Mouse (Mus musculus) G1E (cell line): Measurements from ENCODE around the gene Pomt1. TPM values are rescaled to one million over a fixed set of nuclear protein-coding genes. Genes with fewer than 3 reads are reported as not detected.

Experiments used
- ATAC-seq: 2 replicates; pipeline ENCODE4 v1.8.0; 2016; ENCODE audit warnings: mild to moderate bottlenecking; ENCODE audit not compliant: insufficient number of reproducible peaks, poor library complexity, low FRiP score, severe bottlenecking; ENCODE audit errors: extremely low read depth
- DNase-seq: peaks from one replicate; pipeline ENCODE4 v3.0.0; 2012; ENCODE audit warnings: low spot score
- H3K27me3 ChIP-seq: 2 replicates; pipeline ENCODE4 v1.6.1; 2012; ENCODE audit warnings: mild to moderate bottlenecking, low read length, inconsistent platforms; ENCODE audit not compliant: insufficient read depth
- H3K36me3 ChIP-seq: replicated peaks from 2 replicates; pipeline ENCODE3; 2012; ENCODE audit warnings: mild to moderate bottlenecking, inconsistent platforms
- H3K4me1 ChIP-seq: 2 replicates; pipeline ENCODE4 v1.6.1; 2012; ENCODE audit warnings: low read depth, low read length, inconsistent platforms, mixed read lengths; ENCODE audit not compliant: insufficient read depth
- H3K4me3 ChIP-seq: 2 replicates; pipeline ENCODE4 v1.5.1; 2012; ENCODE audit warnings: low read depth, mild to moderate bottlenecking, inconsistent platforms, low read length, moderate library complexity, mixed read lengths
- H3K9me3 ChIP-seq: replicated peaks from 2 replicates; pipeline ENCODE4 v1.6.1; 2012; ENCODE audit warnings: inconsistent platforms
- CTCF ChIP-seq: IDR thresholded peaks from 2 replicates; pipeline ENCODE4 v1.5.1; 2012; ENCODE audit warnings: low read depth, low read length, inconsistent platforms, mixed read lengths
- GATA1 ChIP-seq: IDR thresholded peaks from 2 replicates; pipeline ENCODE4 v1.6.1; 2012; ENCODE audit warnings: borderline replicate concordance, low read length, inconsistent platforms, mixed read lengths
- GATA2 ChIP-seq: IDR thresholded peaks from 2 replicates; pipeline ENCODE4 v1.6.1; 2012; ENCODE audit warnings: low read depth, low read length, inconsistent platforms, borderline replicate concordance
- POLR2AphosphoS5 ChIP-seq: IDR thresholded peaks from 2 replicates; pipeline ENCODE4 v1.6.1; 2012; ENCODE audit warnings: low read depth, low read length, inconsistent platforms; ENCODE audit not compliant: insufficient replicate concordance
- TAL1 ChIP-seq: conservative IDR thresholded peaks from 2 replicates; pipeline ENCODE4 v1.6.1; 2012; ENCODE audit warnings: low read depth, low read length, inconsistent platforms, mixed read lengths
- polyA plus RNA-seq: library from polyadenylated mRNA; stranded (reverse); fragments of >175 nt; gene quantifications from 2 replicates; pipeline ENCODE4 v1.2.3, GENCODE M21; 2012
- total RNA-seq, 2 experiments: library from RNA; stranded (forward) in 1 of 2; stranded (reverse) in 1 of 2; fragments of 200-1000 nt in 1 of 2; fragments of >200 nt in 1 of 2; fragmentation: Nextera tagmentation in 1 of 2; gene quantifications; 2 replicates each; pipeline ENCODE4 v1.2.3; 2014 to 2017

The Pomt1 gene
- total and polyA plus RNA-seq, 3 experiments: 12.3 to 31.8 (median 15.0) TPM

DNA sequence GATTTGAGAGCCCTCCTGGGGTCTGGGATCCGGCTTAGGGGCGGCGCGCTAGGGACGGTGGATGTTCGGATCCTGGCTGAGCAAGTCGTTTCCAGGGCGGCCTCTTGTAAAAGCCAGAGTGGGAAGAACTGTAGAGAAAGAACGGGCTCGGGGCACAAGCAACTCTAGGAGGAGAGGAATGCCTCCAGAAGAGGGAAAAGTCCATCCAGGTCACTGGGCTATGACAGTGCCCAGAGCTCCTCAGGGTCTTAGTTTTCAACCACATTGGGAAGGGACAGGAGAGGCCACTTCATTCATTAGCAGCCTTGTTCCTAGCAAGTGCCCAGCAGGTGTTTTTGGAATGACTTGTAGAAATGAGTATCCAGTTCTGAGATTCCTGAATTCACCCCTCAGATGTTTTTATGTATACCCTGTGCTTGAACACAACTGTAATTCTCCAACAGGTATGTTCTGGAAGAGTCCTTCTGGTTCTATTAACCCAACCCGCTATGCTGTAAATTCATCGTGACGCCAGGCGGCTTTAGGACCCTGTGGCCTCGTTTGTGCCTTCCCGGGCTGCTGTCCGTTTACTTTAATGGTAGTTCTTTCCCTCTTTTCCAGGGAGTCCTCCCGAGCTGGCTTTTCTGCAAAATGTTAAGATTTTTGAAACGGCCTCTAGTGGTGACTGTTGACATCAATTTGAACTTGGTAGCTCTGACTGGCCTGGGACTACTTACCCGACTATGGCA is 534 bp downstream of the Pomt1 start:
- ATAC-seq (no peak), DNase-seq (peak; percentile 65)
- no peak for TF ChIP-seq TAL1
- no peak for TF ChIP-seq GATA1
- TF ChIP-seq CTCF: no peak
- no peak for TF ChIP-seq GATA2
- TF ChIP-seq POLR2AphosphoS5: no peak
- no peaks in the 10 kb centered on the region for H3K27me3 ChIP-seq
- H3K9me3 ChIP-seq: no peaks in the 10 kb centered on the region
- H3K4me3 ChIP-seq: peak overlapping the region; percentile 79
- H3K36me3 ChIP-seq: peaks cover 72% of the 10 kb centered on the region
- peaks cover 32% of the 10 kb centered on the region for H3K4me1 ChIP-seq

DNA sequence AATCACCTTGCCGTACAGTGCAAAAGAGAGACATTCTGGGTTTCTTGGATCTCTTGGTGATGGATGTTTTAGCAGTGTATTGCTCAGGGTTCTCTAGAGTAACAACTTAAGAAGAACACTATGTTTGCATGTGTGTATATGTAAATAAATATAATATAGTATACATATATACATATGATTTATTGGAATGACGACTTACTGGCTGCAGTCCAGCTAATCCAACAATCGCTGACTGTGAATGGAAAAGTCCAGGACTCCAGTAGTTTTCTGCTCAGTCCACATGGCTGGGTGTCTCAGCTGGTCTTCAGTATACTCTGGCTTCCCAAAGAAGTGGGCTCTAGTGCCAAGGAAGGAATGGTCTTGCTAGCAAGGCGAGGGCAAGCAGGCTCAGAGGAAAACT is 1.2 kb downstream of the Pomt1 start:
- H3K4me1 ChIP-seq: peaks cover 32% of the 10 kb centered on the region
- ATAC-seq (no peak), DNase-seq (no peak)
- H3K4me3 ChIP-seq: peak overlapping the region; percentile 79
- no peaks in the 10 kb centered on the region for H3K27me3 ChIP-seq
- H3K36me3 ChIP-seq: peaks cover 73% of the 10 kb centered on the region
- H3K9me3 ChIP-seq: no peaks in the 10 kb centered on the region
- TF ChIP-seq CTCF (no peak), GATA1 (no peak), TAL1 (no peak), POLR2AphosphoS5 (no peak), GATA2 (no peak)

DNA sequence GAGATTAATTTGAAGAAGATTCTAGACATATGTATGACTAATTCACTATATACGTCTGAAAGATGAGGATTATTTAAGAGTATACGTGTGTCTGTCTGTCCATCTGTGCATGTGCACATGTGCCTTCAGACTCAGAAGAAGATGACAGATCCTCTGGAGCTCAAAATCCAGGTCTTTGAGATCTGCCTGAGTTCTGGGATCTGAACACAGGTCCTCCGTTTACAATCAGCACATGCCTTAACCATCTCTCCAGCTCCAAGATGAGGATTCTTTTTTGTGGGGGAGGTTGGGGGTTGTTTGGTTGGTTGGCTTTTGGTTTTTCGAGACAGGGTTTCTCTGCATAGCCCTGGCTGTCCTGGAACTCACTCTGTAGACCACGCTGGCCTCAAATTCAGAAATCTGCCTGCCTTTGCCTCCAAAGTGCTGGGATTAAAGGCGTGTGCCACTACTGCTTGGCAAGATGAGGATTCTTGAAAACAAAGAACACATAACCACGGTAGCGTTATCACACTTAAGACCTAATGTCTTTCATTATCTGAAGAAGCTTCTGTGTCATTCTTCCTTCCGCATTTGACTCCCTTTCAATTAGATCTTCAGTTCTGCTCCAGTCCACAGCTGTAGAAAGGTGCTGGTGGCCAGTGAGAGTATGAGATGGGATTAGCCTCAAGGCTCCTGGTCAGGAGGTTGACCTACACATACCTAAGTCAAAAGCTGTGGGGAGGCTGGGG is 2.5 kb downstream of the Pomt1 start:
- DNase-seq (no peak), ATAC-seq (no peak)
- TF ChIP-seq TAL1 (no peak), POLR2AphosphoS5 (no peak), GATA2 (no peak), GATA1 (no peak), CTCF (no peak)
- H3K36me3 ChIP-seq: peaks cover 73% of the 10 kb centered on the region
- peaks cover 32% of the 10 kb centered on the region for H3K4me1 ChIP-seq
- H3K4me3 ChIP-seq: no peak overlapping the region
- no peaks in the 10 kb centered on the region for H3K27me3 ChIP-seq
- no peaks in the 10 kb centered on the region for H3K9me3 ChIP-seq

DNA sequence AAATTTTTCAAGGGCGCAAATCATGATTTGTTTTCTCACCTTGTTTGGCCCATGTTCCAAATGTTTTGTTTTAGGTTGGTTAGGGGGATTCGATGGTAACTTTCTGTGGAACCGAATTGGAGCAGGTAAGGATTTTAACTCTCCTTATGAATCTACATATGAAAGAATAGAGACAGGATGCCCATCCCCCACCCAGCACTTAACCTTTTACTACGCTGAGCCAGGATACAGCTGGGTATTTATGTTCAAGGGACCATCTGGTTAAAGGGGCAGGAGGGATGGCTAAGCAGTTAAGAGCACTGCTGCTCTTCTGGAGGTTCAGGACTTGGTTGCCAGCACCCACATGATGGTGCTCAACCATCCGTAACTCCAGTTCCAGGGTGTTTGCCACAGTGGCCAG is 4.2 kb downstream of the Pomt1 start:
- Histone ChIP-seq H3K27me3 (no peaks in the 10 kb centered on the region), H3K4me1 (peaks cover 26% of the 10 kb centered on the region), H3K9me3 (no peaks in the 10 kb centered on the region), H3K4me3 (no peak overlapping the region), H3K36me3 (peaks cover 75% of the 10 kb centered on the region)
- TF ChIP-seq GATA2: no peak
- no peak for TF ChIP-seq TAL1
- no peak for TF ChIP-seq GATA1
- TF ChIP-seq CTCF: no peak
- TF ChIP-seq POLR2AphosphoS5: no peak
- no peak for ATAC-seq
- no peak for DNase-seq

DNA sequence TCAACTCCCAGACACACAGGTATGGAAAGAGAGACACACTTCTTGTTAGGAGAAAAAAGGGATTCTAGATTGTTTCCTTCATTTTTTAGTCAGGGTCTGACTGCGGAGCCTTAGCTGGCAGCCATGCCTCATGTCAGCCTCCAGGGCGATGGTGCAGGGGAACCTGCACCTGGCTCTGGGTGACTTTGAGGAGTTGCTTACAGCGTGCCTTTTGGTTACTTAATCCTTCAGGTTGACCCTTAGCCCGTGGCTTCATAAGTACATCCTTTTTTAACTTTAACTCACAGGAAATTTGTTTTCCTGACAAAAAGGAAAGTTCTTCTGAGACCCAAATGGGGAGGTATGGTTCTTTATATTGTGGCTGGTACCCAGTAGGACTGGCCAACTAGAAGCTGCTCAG is 6.6 kb downstream of the Pomt1 start:
- ATAC-seq (no peak), DNase-seq (no peak)
- Histone ChIP-seq H3K36me3 (peaks cover 95% of the 10 kb centered on the region), H3K27me3 (no peaks in the 10 kb centered on the region), H3K4me1 (peaks cover 18% of the 10 kb centered on the region), H3K4me3 (no peak overlapping the region), H3K9me3 (no peaks in the 10 kb centered on the region)
- TF ChIP-seq POLR2AphosphoS5 (no peak), GATA2 (no peak), GATA1 (no peak)

DNA sequence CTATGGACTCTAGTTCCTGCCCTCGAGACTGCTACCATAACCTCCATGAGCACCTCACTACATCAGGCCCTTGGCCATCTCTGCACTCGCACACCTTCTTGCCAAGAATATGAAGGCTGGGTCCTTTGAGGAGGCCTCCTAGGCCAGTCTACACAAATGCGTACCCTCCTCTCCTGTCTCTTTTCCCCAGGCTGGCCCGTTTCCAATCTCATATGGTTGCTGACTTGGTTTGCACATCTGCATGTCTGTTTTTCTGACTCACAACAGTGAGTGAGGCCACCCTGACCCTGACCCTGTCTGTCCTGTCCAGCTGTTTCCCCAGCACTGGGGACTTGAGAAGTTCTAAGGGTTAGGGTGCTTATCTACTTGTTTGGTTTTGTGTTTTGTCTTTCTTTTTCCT is 10.4 kb downstream of the Pomt1 start:
- peak; percentile 22; the same call in 1 of the 2 replicates for ATAC-seq
- no peak for TF ChIP-seq GATA1
- peaks cover 99% of the 10 kb centered on the region for H3K36me3 ChIP-seq
- no peaks in the 10 kb centered on the region for H3K9me3 ChIP-seq
- peaks cover 12% of the 10 kb centered on the region for H3K4me1 ChIP-seq
- H3K4me3 ChIP-seq: no peak overlapping the region
- no peak for DNase-seq
- H3K27me3 ChIP-seq: no peaks in the 10 kb centered on the region
